Mouse (Mus musculus) layer of hippocampus, postnatal 14 days (tissue): ENCODE results near the gene Map3k7. TPM values are rescaled to one million over a fixed set of nuclear protein-coding genes. Genes with fewer than 3 reads are reported as not detected.

Source experiments
- DNase-seq, 2 experiments: peaks; one replicate each; pipeline ENCODE4 v3.0.0; 2021 to 2022; ENCODE audit warnings: low spot score in 2 of 2, mixed read lengths in 1 of 2
- total RNA-seq, 2 experiments: library from RNA; stranded (reverse); gene quantifications; 2 replicates each; pipeline ENCODE4 v1.2.3; 2021

Gene Map3k7
- total RNA-seq, 2 experiments from 2014 or later, result 41.0 to 50.1 TPM

GRCm38 (mm10) chr4:32055151-32056052 lies 91.5 kb downstream of the Map3k7 start:
- peak; percentile 87 to 92 for DNase-seq

GRCm38 (mm10) chr4:32056441-32056840 lies 92.5 kb downstream of the Map3k7 start:
- DNase-seq, result no peak

- no peak for DNase-seq
Observed at GRCm38 (mm10) chr4:32057102-32057501, 93.2 kb downstream of the Map3k7 start.

GRCm38 (mm10) chr4:32060686-32061085 lies 96.8 kb downstream of the Map3k7 start:
- no peak for DNase-seq

- peak in 1 of 2 experiments; percentile 46 for DNase-seq
Observed at GRCm38 (mm10) chr4:32062381-32063059, 98.6 kb downstream of the Map3k7 start.

GRCm38 (mm10) chr4:32063291-32063690 lies 99.4 kb downstream of the Map3k7 start:
- DNase-seq, result no peak
